Mouse (Mus musculus) v-Abl transformed pro-B cells (cell line): Measurements from ENCODE around the gene Them7.

Source experiments
- in situ Hi-C, 2 experiments: fragments of 400-800 bp; cut with MboI; formaldehyde crosslinking; loops; one replicate each; pipeline ENCODE4 v1.15.1; 2025; ENCODE audit not compliant: unreplicated experiment in 2 of 2

Them7 gene

GRCm38 (mm10) chr2:105370240-105370639, 146.1 kb downstream of the Them7 start:
- in situ Hi-C loops = no loop called here

- in situ Hi-C loops = no loop called here
These were observed 146.6 kb downstream of the Them7 start for GRCm38 (mm10) chr2:105370698-105371097.

- in situ Hi-C loops = no loop called here
These were observed 148.0 kb downstream of the Them7 start for GRCm38 (mm10) chr2:105372156-105372555.

GRCm38 (mm10) chr2:105372727-105373126, 148.6 kb downstream of the Them7 start:
- in situ Hi-C loops = no loop called here

- in situ Hi-C loops = no loop called here
These were observed 149.5 kb downstream of the Them7 start for GRCm38 (mm10) chr2:105373658-105374057.

GRCm38 (mm10) chr2:105375261-105375660, 151.1 kb downstream of the Them7 start:
- in situ Hi-C loops = no loop called here

GRCm38 (mm10) chr2:105375705-105376104, 151.6 kb downstream of the Them7 start:
- in situ Hi-C loops = no loop called here

- in situ Hi-C loops = no loop called here
These were observed 155.6 kb downstream of the Them7 start for GRCm38 (mm10) chr2:105379682-105380081.

- in situ Hi-C loops = no loop called here
These were observed 156.7 kb downstream of the Them7 start for GRCm38 (mm10) chr2:105380757-105381319.

GRCm38 (mm10) chr2:105383063-105383462, 158.9 kb downstream of the Them7 start:
- in situ Hi-C loops = no loop called here

- in situ Hi-C loops = no loop called here
These were observed 160.9 kb downstream of the Them7 start for GRCm38 (mm10) chr2:105384998-105385397.

- in situ Hi-C loops = no loop called here
These were observed 162.3 kb downstream of the Them7 start for GRCm38 (mm10) chr2:105386418-105386817.

- in situ Hi-C loops = no loop called here
These were observed 165.1 kb downstream of the Them7 start for GRCm38 (mm10) chr2:105389007-105389890.

GRCm38 (mm10) chr2:105390653-105391413, 166.7 kb downstream of the Them7 start:
- in situ Hi-C loops = no loop called here

- in situ Hi-C loops = no loop called here
These were observed 167.3 kb downstream of the Them7 start for GRCm38 (mm10) chr2:105391414-105391784.

GRCm38 (mm10) chr2:105392514-105392913, 168.4 kb downstream of the Them7 start:
- in situ Hi-C loops = no loop called here

GRCm38 (mm10) chr2:105394375-105394774, 170.3 kb downstream of the Them7 start:
- in situ Hi-C loops = no loop called here

GRCm38 (mm10) chr2:105396066-105396465, 171.9 kb downstream of the Them7 start:
- in situ Hi-C loops = no loop called here

GRCm38 (mm10) chr2:105397446-105398211, 173.5 kb downstream of the Them7 start:
- in situ Hi-C loops = no loop called here

GRCm38 (mm10) chr2:105398636-105399084, 174.5 kb downstream of the Them7 start:
- in situ Hi-C loops = no loop called here
